Mouse (Mus musculus): ENCODE data around the gene Pcp4.

DNA sequence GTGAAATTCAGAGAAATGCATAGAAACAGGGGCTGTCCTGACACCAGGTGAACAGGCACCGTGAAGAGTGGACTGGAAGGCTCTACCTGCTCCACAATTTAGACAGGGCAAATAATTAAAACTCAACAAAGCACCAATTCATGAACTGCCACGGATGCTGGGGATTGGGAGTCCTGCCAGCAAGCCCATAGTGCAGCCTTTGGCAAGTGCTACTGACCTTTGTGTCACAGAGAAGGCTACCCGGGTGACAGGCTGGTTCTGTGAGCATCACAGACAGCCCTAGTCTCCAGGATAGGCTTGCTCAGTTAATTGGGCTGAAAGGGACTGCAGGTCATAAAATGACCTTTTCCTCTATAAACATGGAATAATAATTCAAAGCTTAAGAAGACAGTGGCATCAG lies 6.6 kb upstream of the Pcp4 start:
- no peak for TF ChIP-seq CTCF (conservative IDR thresholded peaks at IDR 0.05; ENCODE audit: low read length)
- no peak for TF ChIP-seq POU5F1 (IDR thresholded peaks at IDR 0.05; ENCODE audit: borderline replicate concordance, low read length)
- TF ChIP-seq NANOG (IDR thresholded peaks at IDR 0.05; ENCODE audit: borderline replicate concordance, low read length) = no peak
